Mouse (Mus musculus) kidney, adult 2 months (tissue): Measurements from ENCODE around the gene Id1. TPM values are rescaled to one million over a fixed set of nuclear protein-coding genes. Genes with fewer than 3 reads are reported as not detected.

Source experiments
- DNase-seq: peaks from one replicate; pipeline ENCODE4 v3.0.0; 2021
- H3K27ac ChIP-seq: fragments of 200-500 bp; 2 replicates; pipeline ENCODE4 v1.5.1; 2012; ENCODE audit warnings: low read depth, low read length, control low read depth, inconsistent platforms; ENCODE audit not compliant: insufficient read depth
- H3K27me3 ChIP-seq: fragments of 200-500 bp; replicated peaks from 2 replicates; pipeline ENCODE4 v1.6.1; 2012; ENCODE audit warnings: mild to moderate bottlenecking, moderate library complexity, low read length, inconsistent platforms; ENCODE audit not compliant: control insufficient read depth, insufficient read depth
- H3K36me3 ChIP-seq: fragments of 200-500 bp; 2 replicates; pipeline ENCODE4 v1.6.1; 2012; ENCODE audit warnings: mild to moderate bottlenecking, moderate library complexity, low read length, inconsistent platforms; ENCODE audit not compliant: control insufficient read depth, insufficient read depth
- H3K4me1 ChIP-seq: fragments of 200-500 bp; 2 replicates; pipeline ENCODE4 v1.6.1; 2011; ENCODE audit warnings: low read length; ENCODE audit not compliant: control insufficient read depth, insufficient read depth
- H3K4me3 ChIP-seq: fragments of 200-500 bp; 2 replicates; pipeline ENCODE4 v1.5.1; 2011; ENCODE audit warnings: mild to moderate bottlenecking, low read depth, low read length, control low read depth; ENCODE audit not compliant: insufficient read depth
- CTCF ChIP-seq: fragments of 200-500 bp; conservative IDR thresholded peaks from 2 replicates; pipeline ENCODE4 v1.5.1; 2011; ENCODE audit warnings: low read depth, mild to moderate bottlenecking, control low read depth, low read length, moderate library complexity, mixed read lengths; ENCODE audit not compliant: insufficient read depth, insufficient read length
- POLR2A ChIP-seq: fragments of 200-500 bp; IDR thresholded peaks from one replicate; pipeline ENCODE4 v1.6.1; 2011; ENCODE audit warnings: low read depth, low read length, control low read depth
- WGBS: fragments of 180-500 bp; shearing (Covaris S2); methylation state at CpG from one replicate; pipeline ENCODE4 v1.1.7; 2018; 5-methylcytosine and 5-hydroxymethylcytosine counted together
- polyA plus RNA-seq: library from polyadenylated mRNA; depleted of rRNA; stranded (reverse); fragments of >200 nt; gene quantifications from 2 replicates; pipeline ENCODE4 v1.2.3, GENCODE M21; 2012

The Id1 gene
- polyA plus RNA-seq, 1 experiment, result 156 TPM

DNA sequence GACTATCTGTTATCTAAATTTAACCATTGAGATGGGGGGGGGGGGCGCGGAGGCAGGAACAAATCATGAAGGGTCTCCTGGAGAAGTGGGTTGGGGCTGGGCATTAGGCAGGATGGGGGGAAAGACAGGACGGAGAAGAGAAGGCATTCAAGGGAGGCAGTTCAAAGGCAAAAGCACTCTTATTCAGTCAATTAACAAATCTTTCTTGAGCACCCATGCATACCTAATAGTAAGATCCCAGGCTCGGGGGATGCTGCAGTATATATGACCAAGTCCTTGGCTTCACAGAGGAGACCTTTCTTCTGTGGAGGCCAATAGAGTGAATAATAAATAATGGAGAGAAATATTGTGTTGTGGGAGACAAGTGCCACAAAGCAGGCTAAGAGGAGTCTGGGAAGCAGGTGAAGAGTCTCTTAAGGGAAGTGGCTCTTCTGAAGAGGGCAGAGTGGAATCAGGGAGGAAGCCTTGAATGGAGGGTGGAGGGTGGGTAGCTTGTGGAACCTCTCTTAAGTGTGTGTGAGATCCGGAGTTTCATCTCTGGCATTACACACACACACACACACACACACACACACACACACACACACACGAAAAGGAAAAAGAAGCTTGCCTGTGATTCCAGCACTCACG lies 29.1 kb downstream of the Id1 start:
- no peak overlapping the region for H3K4me3 ChIP-seq
- no peaks in the 10 kb centered on the region for H3K36me3 ChIP-seq
- H3K27me3 ChIP-seq, result no peaks in the 10 kb centered on the region
- WGBS, result 55% methylated on average over 7 of the region's 7 CpGs
- no peak for TF ChIP-seq POLR2A
- no peak for TF ChIP-seq CTCF
- peaks cover 6% of the 10 kb centered on the region; the same call in 1 of the 2 replicates for H3K4me1 ChIP-seq
- no peak for DNase-seq
- H3K27ac ChIP-seq, result no peak overlapping the region

DNA sequence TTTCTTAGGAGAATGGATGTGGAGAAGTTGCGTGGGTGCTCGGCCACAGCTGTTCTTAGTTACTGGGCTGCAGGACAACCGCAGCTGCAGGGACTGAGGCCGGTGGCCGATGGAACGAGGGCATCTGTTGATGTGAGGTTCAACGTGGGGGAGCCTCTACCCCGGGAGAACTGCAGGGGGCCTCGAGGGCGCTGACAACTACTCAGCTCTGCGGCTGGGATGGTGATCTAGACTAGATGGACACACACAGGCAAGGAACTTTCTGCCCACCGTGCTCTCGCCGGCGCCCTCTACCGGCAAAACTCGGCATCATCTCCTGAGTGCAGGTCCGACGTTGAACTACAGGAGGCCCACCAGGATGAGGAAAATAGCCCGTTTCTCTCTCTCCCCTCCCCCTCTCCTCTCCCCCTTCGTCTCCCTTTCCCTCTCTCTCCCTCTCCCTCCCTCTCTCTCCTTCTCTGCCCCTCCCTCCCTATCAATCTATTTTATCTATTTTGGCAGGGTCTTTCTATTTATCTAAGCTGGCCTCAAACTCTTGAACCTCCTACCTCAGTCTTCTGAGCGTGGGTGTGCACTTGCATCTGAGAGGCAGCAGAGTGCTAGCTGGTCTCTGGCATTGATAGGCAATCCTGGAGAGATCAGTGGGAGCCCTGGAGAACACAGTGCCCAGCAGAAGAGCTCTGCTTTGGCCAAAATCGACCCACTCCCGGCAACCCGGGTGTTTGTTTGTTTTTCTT lies 30.5 kb downstream of the Id1 start:
- DNase-seq, result peak; percentile 93
- Histone ChIP-seq H3K27ac (no peak overlapping the region), H3K27me3 (no peaks in the 10 kb centered on the region), H3K4me3 (no peak overlapping the region), H3K4me1 (peaks cover 9% of the 10 kb centered on the region), H3K36me3 (no peaks in the 10 kb centered on the region)
- 18% methylated on average over 24 of the region's 25 CpGs for WGBS
- peak; percentile 96 for TF ChIP-seq CTCF
- no peak for TF ChIP-seq POLR2A

DNA sequence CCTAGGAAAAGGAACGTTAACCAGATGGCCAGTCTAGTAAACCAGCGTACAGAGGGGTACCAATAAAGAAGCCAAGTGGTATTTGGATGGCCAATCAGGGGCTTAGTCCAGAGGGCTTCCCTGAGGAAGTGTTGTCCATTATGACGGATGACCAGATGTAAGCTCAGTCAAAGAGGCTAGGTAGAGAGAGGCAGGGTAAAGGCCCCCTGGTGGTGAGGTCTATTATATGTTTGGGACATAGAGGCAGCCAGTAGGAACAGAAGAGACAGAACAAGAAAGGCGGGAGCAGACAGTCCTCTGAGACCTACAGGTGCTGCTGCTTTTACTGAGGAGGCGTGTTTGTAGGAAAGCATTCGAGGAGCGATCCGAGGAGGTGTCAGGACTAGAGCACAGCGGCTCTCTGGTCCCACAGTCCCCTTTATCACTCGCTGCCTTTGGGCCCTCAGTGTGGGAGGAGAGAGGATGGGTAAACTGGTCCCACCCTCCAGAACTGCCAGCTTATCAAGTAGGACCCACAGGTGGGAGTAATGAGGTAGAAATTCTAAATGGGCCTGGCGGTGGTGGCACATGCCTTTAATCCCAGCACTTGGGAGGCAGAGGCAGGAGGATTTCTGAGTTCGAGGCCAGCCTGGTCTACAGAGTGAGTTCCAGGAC lies 31.7 kb downstream of the Id1 start:
- Histone ChIP-seq H3K4me3 (no peak overlapping the region), H3K36me3 (no peaks in the 10 kb centered on the region), H3K27me3 (no peaks in the 10 kb centered on the region), H3K4me1 (peaks cover 15% of the 10 kb centered on the region), H3K27ac (no peak overlapping the region)
- TF ChIP-seq CTCF, result peak; percentile 64
- TF ChIP-seq POLR2A, result no peak
- peak; percentile 88 for DNase-seq
- 48% methylated on average over 12 of the region's 12 CpGs for WGBS

DNA sequence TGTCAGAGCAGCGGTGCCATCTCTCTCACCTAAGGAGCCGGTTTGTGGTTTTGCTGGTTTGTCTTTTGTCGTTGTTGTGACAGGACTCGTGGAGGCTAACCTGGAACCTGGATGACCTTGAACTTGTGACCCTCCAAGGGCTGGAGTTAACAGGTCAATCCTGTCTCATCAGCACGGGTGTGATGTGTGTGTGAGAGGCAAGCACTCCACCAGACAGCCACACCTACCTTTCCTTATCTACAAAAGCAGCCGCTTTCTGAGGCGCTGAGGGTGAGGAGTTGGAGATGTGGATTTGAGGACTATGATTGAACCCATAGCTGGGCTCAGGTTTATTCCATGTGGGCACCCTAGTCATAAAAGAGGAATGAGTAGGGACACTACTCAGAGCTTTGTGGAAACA lies 33.6 kb downstream of the Id1 start:
- no peak for TF ChIP-seq CTCF
- TF ChIP-seq POLR2A, result no peak
- no peaks in the 10 kb centered on the region for H3K27me3 ChIP-seq
- H3K4me3 ChIP-seq, result no peak overlapping the region
- no peaks in the 10 kb centered on the region for H3K36me3 ChIP-seq
- no peak overlapping the region for H3K27ac ChIP-seq
- DNase-seq, result no peak
- peaks cover 15% of the 10 kb centered on the region for H3K4me1 ChIP-seq
- 84% methylated on average over 7 of the region's 7 CpGs for WGBS

DNA sequence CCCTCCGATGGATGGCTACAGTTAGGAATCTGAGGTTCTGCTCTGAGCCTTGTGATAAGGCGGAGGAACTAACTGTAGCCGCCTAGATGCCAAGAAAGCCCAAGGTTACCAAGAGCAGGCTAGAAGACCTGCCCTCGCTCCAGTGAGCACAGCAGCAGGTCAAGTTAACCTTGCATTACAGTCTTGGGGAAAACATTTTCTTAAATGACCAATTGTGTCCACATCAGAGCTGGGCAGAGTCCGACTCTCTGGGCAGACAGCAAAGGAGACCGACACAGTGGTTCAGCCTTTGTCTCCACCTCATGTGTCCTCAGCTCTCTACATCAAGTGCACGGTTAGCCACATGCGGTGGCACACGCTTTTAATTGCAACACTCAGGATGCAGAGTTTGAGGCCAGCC lies 35.5 kb downstream of the Id1 start:
- TF ChIP-seq CTCF (no peak), POLR2A (no peak)
- Histone ChIP-seq H3K27ac (peak overlapping the region; percentile 89), H3K4me1 (peaks cover 15% of the 10 kb centered on the region), H3K4me3 (no peak overlapping the region), H3K27me3 (no peaks in the 10 kb centered on the region), H3K36me3 (no peaks in the 10 kb centered on the region)
- 41% methylated on average over 9 of the region's 9 CpGs for WGBS
- DNase-seq, result peak; percentile 90

DNA sequence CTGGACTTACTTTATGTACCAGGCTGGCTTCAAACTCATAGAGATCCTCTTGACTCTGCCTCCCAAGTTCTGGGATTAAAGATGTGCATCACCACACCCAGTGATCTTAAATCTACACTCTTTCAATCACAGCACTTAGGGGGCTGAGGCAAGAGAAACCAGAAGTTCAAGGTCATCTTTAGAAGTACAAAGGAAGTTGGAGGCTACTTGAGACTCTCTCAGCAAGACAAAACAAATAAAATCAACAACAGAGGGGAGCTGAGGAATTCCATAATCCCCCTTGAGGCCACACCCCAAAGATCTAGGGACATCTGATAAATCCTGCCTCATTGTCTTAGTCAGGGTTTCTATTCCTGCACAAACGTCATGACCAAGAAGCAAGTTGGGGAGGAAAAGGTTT lies 36.2 kb downstream of the Id1 start:
- TF ChIP-seq POLR2A, result no peak
- no peak for TF ChIP-seq CTCF
- DNase-seq, result no peak
- Histone ChIP-seq H3K4me1 (peaks cover 12% of the 10 kb centered on the region), H3K36me3 (no peaks in the 10 kb centered on the region), H3K27ac (peak overlapping the region; percentile 89; the same call in 1 of the 2 replicates), H3K27me3 (no peaks in the 10 kb centered on the region), H3K4me3 (no peak overlapping the region)
- WGBS, result 20% methylated on average over 1 of the region's 1 CpGs

DNA sequence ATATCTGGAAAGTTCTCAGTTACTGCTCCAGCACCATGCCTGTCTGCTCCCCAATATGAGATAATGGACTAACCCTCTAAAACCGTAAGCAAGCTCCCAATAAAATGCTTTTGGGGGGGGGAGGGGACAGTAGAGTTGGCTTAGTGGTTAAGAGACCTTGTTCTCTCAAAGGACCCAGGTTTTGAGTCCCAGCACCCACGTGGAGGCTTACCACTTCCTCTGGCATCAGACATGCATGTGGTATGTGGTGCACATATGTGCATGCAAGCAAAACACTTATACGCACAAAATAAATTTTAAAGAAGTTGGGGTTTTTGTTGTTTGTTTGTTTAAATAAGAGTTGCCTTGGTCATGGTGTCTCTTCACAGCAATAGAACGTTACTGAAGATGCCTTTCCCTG lies 39.3 kb downstream of the Id1 start:
- WGBS, result 72% methylated on average over 4 of the region's 4 CpGs
- H3K27ac ChIP-seq, result no peak overlapping the region
- DNase-seq, result no peak
- TF ChIP-seq CTCF (no peak), POLR2A (no peak)
- peaks cover 12% of the 10 kb centered on the region for H3K4me1 ChIP-seq
- no peaks in the 10 kb centered on the region for H3K36me3 ChIP-seq
- H3K27me3 ChIP-seq, result no peaks in the 10 kb centered on the region
- no peak overlapping the region for H3K4me3 ChIP-seq
